Mouse (Mus musculus) gastrocnemius, postnatal 25 days (tissue): ENCODE results near the gene Tespa1. TPM values are rescaled to one million over a fixed set of nuclear protein-coding genes. Genes with fewer than 3 reads are reported as not detected.
"Not testable (repeated sequence)": the region's sequence is repeated elsewhere in the genome, so short reads cannot be mapped to it uniquely, and the experiment has no call there.

ENCODE experiments used
- DNase-seq: peaks from one replicate; pipeline ENCODE4 v3.0.0; 2022
- total RNA-seq, 2 experiments: library from RNA; stranded (reverse); gene quantifications; 1 replicate in 1 of 2; 2 replicates in 1 of 2; pipeline ENCODE4 v1.2.3; 2021

Gene Tespa1
- total RNA-seq, 2 experiments from 2014 or later: 0.96 TPM; not detected in 1

- DNase-seq: no peak
Measured at GRCm38 (mm10) chr10:130363438-130364164, 40.9 kb downstream of the Tespa1 start.

GRCm38 (mm10) chr10:130364766-130365165 is 42.1 kb downstream of the Tespa1 start:
- no peak for DNase-seq

- DNase-seq: no peak
Measured at GRCm38 (mm10) chr10:130368384-130368783, 45.7 kb downstream of the Tespa1 start.

- no peak for DNase-seq
Measured at GRCm38 (mm10) chr10:130370005-130370682, 47.5 kb downstream of the Tespa1 start.

GRCm38 (mm10) chr10:130371644-130372043 is 49.0 kb downstream of the Tespa1 start:
- DNase-seq: no peak

- no peak for DNase-seq
Measured at GRCm38 (mm10) chr10:130372491-130373173, 50.0 kb downstream of the Tespa1 start.

GRCm38 (mm10) chr10:130375145-130375544 is 52.5 kb downstream of the Tespa1 start:
- no peak for DNase-seq

- DNase-seq: no peak
Measured at GRCm38 (mm10) chr10:130394232-130394631, 71.6 kb downstream of the Tespa1 start, which contains the start of gene Vmn2r84. TSS of gene Vmn2r84 (minus strand) at chr10:130394332.

- DNase-seq: not testable (repeated sequence)
Measured at GRCm38 (mm10) chr10:130412167-130412698, 89.6 kb downstream of the Tespa1 start.

Other genes with a start within 250 kb of the Tespa1 start
- not detected for gene Olfr823, start 207.5 kb upstream of the Tespa1 start, total RNA-seq
- not detected for gene Olfr824, start 192.9 kb upstream of the Tespa1 start, total RNA-seq
- gene Olfr825, start 156.1 kb upstream of the Tespa1 start, total RNA-seq: not detected
- gene Olfr826, start 138.7 kb upstream of the Tespa1 start, total RNA-seq: not detected
- gene Olfr827, start 108.5 kb upstream of the Tespa1 start, total RNA-seq: not detected
- gene Neurod4, start 42.6 kb upstream of the Tespa1 start, total RNA-seq: not detected
- not detected for gene Vmn2r84, start 71.5 kb downstream of the Tespa1 start, total RNA-seq
- gene Vmn2r85, start 106.8 kb downstream of the Tespa1 start, total RNA-seq: not detected
- gene Vmn2r86, start 133.2 kb downstream of the Tespa1 start, total RNA-seq: not detected
- not detected for gene Vmn2r87, start 174.5 kb downstream of the Tespa1 start, total RNA-seq